Mouse (Mus musculus) ES-E14 (cell line): ENCODE measurements around the gene Trio. TPM values are rescaled to one million over a fixed set of nuclear protein-coding genes. Genes with fewer than 3 reads are reported as not detected.
A peak's percentile ranks its signal among the peaks of the same experiment; 100 is the strongest.

ENCODE experiments used
- DNase-seq: peaks from one replicate; pipeline ENCODE4 v3.0.0-alpha.2; 2013; ENCODE audit warnings: low read depth, low spot score
- H3K27ac ChIP-seq: 2 replicates; pipeline ENCODE4 v1.5.1; 2012; ENCODE audit warnings: low read depth, mild to moderate bottlenecking, low read length, moderate library complexity, mixed read lengths; ENCODE audit not compliant: poor library complexity, insufficient read depth, severe bottlenecking
- H3K36me3 ChIP-seq: 2 replicates; pipeline ENCODE4 v1.6.1; 2012; ENCODE audit warnings: mild to moderate bottlenecking, low read length, moderate library complexity, mixed read lengths; ENCODE audit not compliant: control insufficient read depth, poor library complexity, insufficient read depth, severe bottlenecking
- H3K4me1 ChIP-seq, 2 experiments: fragments of 150-350 bp in 1 of 2; sonication (generic) in 1 of 2; 2 replicates each; pipeline ENCODE4 v1.6.1; 2012; ENCODE audit warnings: low read length in 2 of 2, mild to moderate bottlenecking in 1 of 2, mixed read lengths in 1 of 2; ENCODE audit not compliant: control insufficient read depth in 2 of 2, insufficient read depth in 2 of 2, poor library complexity in 1 of 2
- H3K4me3 ChIP-seq, 2 experiments: fragments of 150-350 bp in 1 of 2; sonication (generic) in 1 of 2; 2 replicates each; pipeline ENCODE4 v1.5.1; 2012; ENCODE audit warnings: low read length in 2 of 2, low read depth in 1 of 2, mild to moderate bottlenecking in 1 of 2, mixed read lengths in 1 of 2; ENCODE audit not compliant: insufficient read depth in 1 of 2, poor library complexity in 1 of 2, severe bottlenecking in 1 of 2
- H3K9ac ChIP-seq: 2 replicates; pipeline ENCODE4 v1.6.1; 2012; ENCODE audit warnings: low read depth, mild to moderate bottlenecking, low read length, mixed read lengths; ENCODE audit not compliant: poor library complexity, insufficient read depth, severe bottlenecking
- H3K9me3 ChIP-seq: fragments of 150-350 bp; sonication (generic); 2 replicates; pipeline ENCODE4 v1.6.1; 2012; ENCODE audit warnings: low read depth, mild to moderate bottlenecking, low read length; ENCODE audit not compliant: control insufficient read depth, insufficient read depth
- CHD2 ChIP-seq: IDR thresholded peaks from 2 replicates; pipeline ENCODE4 v1.6.1; 2014; ENCODE audit warnings: mild to moderate bottlenecking, low read depth, low read length, inconsistent platforms
- HCFC1 ChIP-seq: IDR thresholded peaks from 2 replicates; pipeline ENCODE4 v1.6.1; 2012; ENCODE audit warnings: low read length, inconsistent platforms, borderline replicate concordance; ENCODE audit not compliant: insufficient read depth
- MAFK ChIP-seq: IDR thresholded peaks from 2 replicates; pipeline ENCODE4 v1.6.1; 2014; ENCODE audit warnings: mild to moderate bottlenecking, low read depth, low read length, inconsistent platforms; ENCODE audit not compliant: insufficient read depth
- ZC3H11A ChIP-seq: IDR thresholded peaks from 2 replicates; pipeline ENCODE4 v1.6.1; 2012; ENCODE audit warnings: low read depth, mild to moderate bottlenecking, inconsistent platforms, low read length, borderline replicate concordance
- ZNF384 ChIP-seq: IDR thresholded peaks from 2 replicates; pipeline ENCODE4 v1.6.1; 2012; ENCODE audit warnings: low read depth, low read length, inconsistent platforms
- in situ Hi-C, 2 experiments: fragments of 600-800 bp; cut with MboI; formaldehyde crosslinking; loops; one replicate each; pipeline ENCODE4 v1.15.1; 2025; ENCODE audit warnings: low sequenced_read_pairs in 2 of 2, inconsistent platforms in 1 of 2; ENCODE audit not compliant: unreplicated experiment in 2 of 2
- total RNA-seq: library from RNA; depleted of rRNA; stranded (reverse); fragments of 300-350 nt; gene quantifications from 2 replicates; pipeline ENCODE4 v1.2.3, GENCODE M21; 2012

Trio gene
- total RNA-seq, 1 experiment: 34.4 TPM

GRCm38 (mm10) chr15:27997917-27998316, 27.7 kb downstream of the Trio start:
- Histone ChIP-seq H3K9me3 (no peaks in the 10 kb centered on the region), H3K27ac (no peak overlapping the region), H3K36me3 (no peaks in the 10 kb centered on the region), H3K4me3 (no peak overlapping the region), H3K9ac (no peak overlapping the region), H3K4me1 (peaks cover 4 to 36% of the 10 kb centered on the region in 2 experiments; a peak in 3 of 4 replicates)
- TF ChIP-seq MAFK (no peak), CHD2 (no peak), ZC3H11A (no peak), HCFC1 (no peak), ZNF384 (no peak)
- in situ Hi-C loops: no loop called here
- no peak for DNase-seq

GRCm38 (mm10) chr15:27997391-27997841, 28.2 kb downstream of the Trio start:
- in situ Hi-C loops: no loop called here
- no peak overlapping the region for H3K4me3 ChIP-seq
- H3K9me3 ChIP-seq: no peaks in the 10 kb centered on the region
- DNase-seq: no peak
- H3K27ac ChIP-seq: no peak overlapping the region
- H3K4me1 ChIP-seq: peaks cover 7 to 36% of the 10 kb centered on the region in 2 experiments; a peak in 3 of 4 replicates
- H3K9ac ChIP-seq: no peak overlapping the region
- H3K36me3 ChIP-seq: no peaks in the 10 kb centered on the region
- TF ChIP-seq MAFK: 0 out of 2 replicates have a peak, but pooled peaks have one; percentile 9
- no peak for TF ChIP-seq HCFC1

GRCm38 (mm10) chr15:27996750-27997149, 28.9 kb downstream of the Trio start:
- in situ Hi-C loops: no loop called here
- Histone ChIP-seq H3K4me1 (peaks cover 7 to 36% of the 10 kb centered on the region in 2 experiments), H3K9me3 (no peaks in the 10 kb centered on the region), H3K36me3 (no peaks in the 10 kb centered on the region), H3K4me3 (no peak overlapping the region), H3K27ac (no peak overlapping the region), H3K9ac (no peak overlapping the region)
- TF ChIP-seq ZNF384 (no peak), MAFK (no peak), ZC3H11A (no peak), HCFC1 (no peak), CHD2 (no peak)
- no peak for DNase-seq

- Histone ChIP-seq H3K9me3 (no peaks in the 10 kb centered on the region), H3K36me3 (no peaks in the 10 kb centered on the region), H3K4me3 (no peak overlapping the region), H3K27ac (no peak overlapping the region; the same call in 1 of the 2 replicates), H3K4me1 (peaks cover 9 to 34% of the 10 kb centered on the region in 2 experiments), H3K9ac (no peak overlapping the region)
- DNase-seq: peak; percentile 60
- in situ Hi-C loops: no loop called here
- TF ChIP-seq ZNF384: no peak
- TF ChIP-seq HCFC1: no peak
- no peak for TF ChIP-seq MAFK
- no peak for TF ChIP-seq ZC3H11A
- no peak for TF ChIP-seq CHD2
These were observed 30.2 kb downstream of the Trio start for GRCm38 (mm10) chr15:27995421-27995820.

GRCm38 (mm10) chr15:27994870-27995269, 30.8 kb downstream of the Trio start:
- in situ Hi-C loops: no loop called here
- peak overlapping the region; percentile 3 to 31; a peak in 2 of 4 replicates for H3K4me3 ChIP-seq
- H3K9me3 ChIP-seq: no peaks in the 10 kb centered on the region
- TF ChIP-seq ZNF384 (no peak), ZC3H11A (no peak), HCFC1 (no peak), CHD2 (no peak), MAFK (no peak)
- H3K36me3 ChIP-seq: no peaks in the 10 kb centered on the region
- H3K27ac ChIP-seq: no peak overlapping the region
- H3K4me1 ChIP-seq: peaks cover 9 to 34% of the 10 kb centered on the region in 2 experiments
- DNase-seq: no peak
- no peak overlapping the region for H3K9ac ChIP-seq
